Mouse (Mus musculus): ENCODE measurements at regions not wholly inside any gene's neighbourhood (a gene's known extent, or its start where the extent isn't known, plus 50 kb on each side); places are given as distances from the start of the nearest gene placed in this dataset.

DNA sequence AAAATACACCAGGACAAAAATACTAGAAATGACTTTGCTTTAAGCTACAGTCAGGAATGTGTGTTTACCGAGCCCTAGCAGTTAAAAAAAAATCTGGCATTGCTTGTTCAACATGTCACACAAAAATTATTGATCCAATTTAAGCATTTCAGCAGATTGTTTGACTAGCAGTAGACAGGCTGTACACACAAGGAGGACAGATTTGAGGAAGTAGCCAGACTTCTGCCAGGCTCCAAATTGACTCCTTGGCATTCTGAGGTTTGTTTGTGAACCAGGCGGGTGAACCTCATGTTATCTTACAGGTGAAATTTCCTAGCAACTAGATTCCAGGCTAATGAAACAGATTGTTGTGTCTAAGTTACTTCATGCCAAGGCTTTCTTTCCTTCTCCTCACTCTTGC is 348.8 kb downstream of the Hs3st3b1 start:
- 78% methylated on average over 2 of the region's 2 CpGs for WGBS
- DNase-seq, result no peak
- Histone ChIP-seq H3K27me3 (ENCODE audit: control insufficient read depth, insufficient read depth, low read length) (peaks cover 4% of the 10 kb centered on the region; the same call in 1 of the 2 replicates), H3K4me3 (no peak overlapping the region), H3K9ac (ENCODE audit: low read depth, low read length) (no peak overlapping the region), H3K27ac (no peak overlapping the region), H3K79me2 (replicated peaks; ENCODE audit: control insufficient read depth, insufficient read depth, low read length) (no peaks in the 10 kb centered on the region), H3K4me1 (ENCODE audit: control insufficient read depth, insufficient read depth, low read length) (no peaks in the 10 kb centered on the region), H3K36me3 (ENCODE audit: control insufficient read depth, insufficient read depth, low read length) (no peaks in the 10 kb centered on the region)
- TF ChIP-seq EP300 (IDR thresholded peaks at IDR 0.05; ENCODE audit: insufficient read depth, low read depth, low read length), result no peak
- TF ChIP-seq POLR2A (IDR thresholded peaks at IDR 0.05; ENCODE audit: insufficient read depth, low read depth, low read length), result no peak
- TF ChIP-seq CTCF (IDR thresholded peaks at IDR 0.05), result no peak
- intact Hi-C loops (cut with DNase I), result no loop called here

- Histone ChIP-seq H3K9ac (ENCODE audit: low read depth, low read length) (no peak overlapping the region), H3K79me2 (replicated peaks; ENCODE audit: control insufficient read depth, insufficient read depth, low read length) (no peaks in the 10 kb centered on the region), H3K27me3 (ENCODE audit: control insufficient read depth, insufficient read depth, low read length) (no peaks in the 10 kb centered on the region), H3K4me3 (no peak overlapping the region), H3K27ac (no peak overlapping the region), H3K4me1 (ENCODE audit: control insufficient read depth, insufficient read depth, low read length) (no peaks in the 10 kb centered on the region), H3K36me3 (ENCODE audit: control insufficient read depth, insufficient read depth, low read length) (no peaks in the 10 kb centered on the region)
- DNase-seq, result no peak
- WGBS, result 73% methylated on average over 3 of the region's 3 CpGs
- intact Hi-C loops (cut with DNase I), result no loop called here
- TF ChIP-seq POLR2A (IDR thresholded peaks at IDR 0.05; ENCODE audit: insufficient read depth, low read depth, low read length), result no peak
- no peak for TF ChIP-seq CTCF (IDR thresholded peaks at IDR 0.05)
- TF ChIP-seq EP300 (IDR thresholded peaks at IDR 0.05; ENCODE audit: insufficient read depth, low read depth, low read length), result no peak
Observed at GRCm38 (mm10) chr11:63583321-63583720, 338.8 kb downstream of the Hs3st3b1 start.

DNA sequence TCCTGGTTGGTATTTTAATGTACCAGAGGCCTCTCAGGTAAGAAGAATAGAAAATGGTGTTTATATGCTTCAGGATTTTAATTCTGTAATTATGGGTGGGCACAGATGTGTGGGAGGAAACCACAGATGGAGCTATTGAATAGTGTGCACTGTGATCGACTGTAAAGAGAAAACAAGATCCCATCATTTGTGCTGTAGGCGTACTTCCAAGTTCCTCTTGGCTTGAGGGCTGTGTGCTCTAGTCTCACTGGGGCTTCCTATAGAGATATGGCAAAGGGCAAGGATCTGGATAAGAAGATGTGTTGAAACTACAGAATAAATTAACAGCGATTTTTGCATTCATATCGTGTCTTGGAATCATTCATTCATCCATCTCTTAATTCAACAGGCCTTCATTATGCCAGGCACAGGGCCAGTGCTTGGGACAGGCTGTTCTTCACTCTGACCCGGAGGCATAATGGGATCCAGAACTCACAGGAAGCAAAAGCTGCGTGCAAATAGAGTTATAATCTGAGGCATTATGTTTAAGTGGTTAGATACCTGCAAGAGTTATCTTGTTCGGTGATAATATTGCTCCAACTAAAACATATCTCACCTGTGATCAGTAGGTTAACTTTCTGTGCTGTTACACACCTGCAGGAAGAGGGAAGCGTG is 336.7 kb downstream of the Hs3st3b1 start:
- WGBS, result 70% methylated on average over 8 of the region's 8 CpGs

DNA sequence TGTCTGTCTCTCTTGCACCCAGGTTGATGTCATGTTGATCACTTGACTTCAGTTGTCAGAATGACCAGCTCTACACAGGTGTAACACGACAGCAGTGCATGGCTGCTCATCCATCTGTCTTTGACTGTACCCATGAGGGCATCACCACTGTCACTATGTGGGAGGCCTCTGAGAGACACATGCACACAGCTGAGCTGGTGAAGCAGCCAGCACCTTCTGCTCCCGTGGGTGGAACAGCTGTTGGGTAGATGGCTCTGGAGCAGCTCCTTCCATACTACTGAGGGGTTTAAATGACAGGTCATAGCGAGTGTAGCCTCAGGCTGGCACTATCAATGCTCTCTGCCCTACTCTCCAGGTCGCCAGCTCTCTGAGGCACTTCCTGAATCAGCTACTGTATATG is 301.9 kb downstream of the Hs3st3b1 start:
- Histone ChIP-seq H3K4me1 (ENCODE audit: control insufficient read depth, insufficient read depth, low read length) (no peaks in the 10 kb centered on the region), H3K27ac (no peak overlapping the region), H3K27me3 (ENCODE audit: control insufficient read depth, insufficient read depth, low read length) (no peaks in the 10 kb centered on the region), H3K79me2 (replicated peaks; ENCODE audit: control insufficient read depth, insufficient read depth, low read length) (no peaks in the 10 kb centered on the region), H3K36me3 (ENCODE audit: control insufficient read depth, insufficient read depth, low read length) (no peaks in the 10 kb centered on the region), H3K4me3 (no peak overlapping the region), H3K9ac (ENCODE audit: low read depth, low read length) (no peak overlapping the region)
- intact Hi-C loops (cut with DNase I), result no loop called here
- no peak for TF ChIP-seq CTCF (IDR thresholded peaks at IDR 0.05)
- no peak for TF ChIP-seq EP300 (IDR thresholded peaks at IDR 0.05; ENCODE audit: insufficient read depth, low read depth, low read length)
- no peak for TF ChIP-seq POLR2A (IDR thresholded peaks at IDR 0.05; ENCODE audit: insufficient read depth, low read depth, low read length)
- DNase-seq, result no peak
- WGBS, result 76% methylated on average over 4 of the region's 4 CpGs

More for the DNA sequence above, 336.7 kb downstream of the Hs3st3b1 start:
- Histone ChIP-seq H3K36me3 (ENCODE audit: control insufficient read depth, insufficient read depth, low read length) (no peaks in the 10 kb centered on the region), H3K4me3 (no peak overlapping the region), H3K27ac (no peak overlapping the region), H3K27me3 (ENCODE audit: control insufficient read depth, insufficient read depth, low read length) (no peaks in the 10 kb centered on the region), H3K4me1 (ENCODE audit: control insufficient read depth, insufficient read depth, low read length) (no peaks in the 10 kb centered on the region), H3K79me2 (replicated peaks; ENCODE audit: control insufficient read depth, insufficient read depth, low read length) (no peaks in the 10 kb centered on the region), H3K9ac (ENCODE audit: low read depth, low read length) (no peak overlapping the region)
- no peak for DNase-seq
- TF ChIP-seq CTCF (IDR thresholded peaks at IDR 0.05) (no peak), POLR2A (IDR thresholded peaks at IDR 0.05; ENCODE audit: insufficient read depth, low read depth, low read length) (no peak), EP300 (IDR thresholded peaks at IDR 0.05; ENCODE audit: insufficient read depth, low read depth, low read length) (no peak)
- intact Hi-C loops (cut with DNase I), result no loop called here

- DNase-seq, result no peak
- no peak for TF ChIP-seq CTCF (IDR thresholded peaks at IDR 0.05)
- no peak for TF ChIP-seq EP300 (IDR thresholded peaks at IDR 0.05; ENCODE audit: insufficient read depth, low read depth, low read length)
- no peak for TF ChIP-seq POLR2A (IDR thresholded peaks at IDR 0.05; ENCODE audit: insufficient read depth, low read depth, low read length)
- Histone ChIP-seq H3K27me3 (ENCODE audit: control insufficient read depth, insufficient read depth, low read length) (0 out of 2 replicates have a peak, but pooled peaks cover 1% of the 10 kb centered on the region), H3K79me2 (replicated peaks; ENCODE audit: control insufficient read depth, insufficient read depth, low read length) (no peaks in the 10 kb centered on the region), H3K27ac (no peak overlapping the region), H3K4me3 (no peak overlapping the region), H3K9ac (ENCODE audit: low read depth, low read length) (no peak overlapping the region), H3K4me1 (ENCODE audit: control insufficient read depth, insufficient read depth, low read length) (peaks cover 3% of the 10 kb centered on the region; the same call in 1 of the 2 replicates), H3K36me3 (ENCODE audit: control insufficient read depth, insufficient read depth, low read length) (no peaks in the 10 kb centered on the region)
- 68% methylated on average over 11 of the region's 11 CpGs for WGBS
- intact Hi-C loops (cut with DNase I), result no loop called here
Observed at GRCm38 (mm10) chr11:63630336-63630735, 291.8 kb downstream of the Hs3st3b1 start.

- Histone ChIP-seq H3K4me3 (no peak overlapping the region), H3K27ac (no peak overlapping the region), H3K79me2 (replicated peaks; ENCODE audit: control insufficient read depth, insufficient read depth, low read length) (no peaks in the 10 kb centered on the region), H3K36me3 (ENCODE audit: control insufficient read depth, insufficient read depth, low read length) (no peaks in the 10 kb centered on the region), H3K27me3 (ENCODE audit: control insufficient read depth, insufficient read depth, low read length) (no peaks in the 10 kb centered on the region), H3K4me1 (ENCODE audit: control insufficient read depth, insufficient read depth, low read length) (no peaks in the 10 kb centered on the region), H3K9ac (ENCODE audit: low read depth, low read length) (no peak overlapping the region)
- DNase-seq, result no peak
- intact Hi-C loops (cut with DNase I), result no loop called here
- WGBS, result 76% methylated on average over 9 of the region's 9 CpGs
- TF ChIP-seq EP300 (IDR thresholded peaks at IDR 0.05; ENCODE audit: insufficient read depth, low read depth, low read length), result no peak
- TF ChIP-seq CTCF (IDR thresholded peaks at IDR 0.05), result no peak
- no peak for TF ChIP-seq POLR2A (IDR thresholded peaks at IDR 0.05; ENCODE audit: insufficient read depth, low read depth, low read length)
Observed at GRCm38 (mm10) chr11:63657057-63657456, 265.0 kb downstream of the Hs3st3b1 start.

Data from heart, adult 2 months (tissue).